Mouse (Mus musculus): ENCODE data around the gene Pde4d. TPM values are rescaled to one million over a fixed set of nuclear protein-coding genes. Genes with fewer than 3 reads are reported as not detected.

The Pde4d gene
- polyA plus RNA-seq, 1 experiment from 2014 or later, result 23.8 TPM

- Histone ChIP-seq H3K36me3 (no peaks in the 10 kb centered on the region), H3K27ac (replicated peaks) (peak overlapping the region; percentile 41; the same call in 1 of the 2 replicates)
- 58% methylated on average over 6 of the region's 6 CpGs for WGBS
These were observed 1191.8 kb downstream of the Pde4d start for GRCm38 (mm10) chr13:109641562-109641961.

GRCm38 (mm10) chr13:109643419-109643818 is 1193.7 kb downstream of the Pde4d start:
- Histone ChIP-seq H3K27me3 (replicated peaks) (no peaks in the 10 kb centered on the region), H3K9ac (no peak overlapping the region), H3K9me3 (no peaks in the 10 kb centered on the region), H3K27ac (replicated peaks) (no peak overlapping the region), H3K4me2 (no peak overlapping the region), H3K4me1 (peaks cover 86% of the 10 kb centered on the region), H3K36me3 (no peaks in the 10 kb centered on the region), H3K4me3 (no peak overlapping the region)
- ATAC-seq (ENCODE audit: extremely low read depth, insufficient number of reproducible peaks, low FRiP score, low TSS enrichment), result no peak
- WGBS, result 64% methylated on average over 3 of the region's 3 CpGs

More at GRCm38 (mm10) chr13:109641562-109641961, 1191.8 kb downstream of the Pde4d start:
- Histone ChIP-seq H3K4me3 (no peak overlapping the region), H3K4me1 (peaks cover 75% of the 10 kb centered on the region), H3K4me2 (no peak overlapping the region), H3K9me3 (no peaks in the 10 kb centered on the region), H3K27me3 (replicated peaks) (no peaks in the 10 kb centered on the region), H3K9ac (no peak overlapping the region)
- ATAC-seq (ENCODE audit: extremely low read depth, insufficient number of reproducible peaks, low FRiP score, low TSS enrichment), result no peak

- no peaks in the 10 kb centered on the region for H3K27me3 ChIP-seq (replicated peaks)
- H3K4me3 ChIP-seq, result no peak overlapping the region
- H3K4me1 ChIP-seq, result peaks cover 81% of the 10 kb centered on the region
- no peaks in the 10 kb centered on the region for H3K9me3 ChIP-seq
- no peaks in the 10 kb centered on the region for H3K36me3 ChIP-seq
- no peak overlapping the region for H3K9ac ChIP-seq
- no peak overlapping the region for H3K27ac ChIP-seq (replicated peaks)
- WGBS, result 32% methylated on average over 2 of the region's 2 CpGs
- ATAC-seq (ENCODE audit: extremely low read depth, insufficient number of reproducible peaks, low FRiP score, low TSS enrichment), result no peak
- H3K4me2 ChIP-seq, result no peak overlapping the region
These were observed 1194.3 kb downstream of the Pde4d start for GRCm38 (mm10) chr13:109644086-109644485.

GRCm38 (mm10) chr13:109645284-109645909 is 1195.6 kb downstream of the Pde4d start:
- Histone ChIP-seq H3K9ac (0 out of 2 replicates have a peak overlapping the region, but pooled peaks have one; percentile 25), H3K9me3 (no peaks in the 10 kb centered on the region), H3K4me1 (peaks cover 74% of the 10 kb centered on the region), H3K27me3 (replicated peaks) (no peaks in the 10 kb centered on the region), H3K4me3 (peak overlapping the region; percentile 13; the same call in 1 of the 2 replicates), H3K27ac (replicated peaks) (peak overlapping the region; percentile 40), H3K4me2 (peak overlapping the region; percentile 49), H3K36me3 (no peaks in the 10 kb centered on the region)
- 33% methylated on average over 10 of the region's 10 CpGs for WGBS
- ATAC-seq (ENCODE audit: extremely low read depth, insufficient number of reproducible peaks, low FRiP score, low TSS enrichment), result no peak

- Histone ChIP-seq H3K27ac (replicated peaks) (no peak overlapping the region), H3K4me2 (peak overlapping the region; percentile 49), H3K9ac (0 out of 2 replicates have a peak overlapping the region, but pooled peaks have one; percentile 25), H3K36me3 (no peaks in the 10 kb centered on the region), H3K9me3 (no peaks in the 10 kb centered on the region), H3K4me3 (peak overlapping the region; percentile 13; the same call in 1 of the 2 replicates), H3K27me3 (replicated peaks) (no peaks in the 10 kb centered on the region), H3K4me1 (peaks cover 78% of the 10 kb centered on the region)
- ATAC-seq (ENCODE audit: extremely low read depth, insufficient number of reproducible peaks, low FRiP score, low TSS enrichment), result no peak
- WGBS, result 68% methylated on average over 6 of the region's 6 CpGs
These were observed 1196.1 kb downstream of the Pde4d start for GRCm38 (mm10) chr13:109645910-109646284.

- Histone ChIP-seq H3K4me3 (no peak overlapping the region), H3K27ac (replicated peaks) (peak overlapping the region; percentile 50), H3K4me2 (no peak overlapping the region), H3K9ac (no peak overlapping the region), H3K27me3 (replicated peaks) (no peaks in the 10 kb centered on the region), H3K36me3 (no peaks in the 10 kb centered on the region), H3K9me3 (no peaks in the 10 kb centered on the region), H3K4me1 (peaks cover 78% of the 10 kb centered on the region)
- no peak for ATAC-seq (ENCODE audit: extremely low read depth, insufficient number of reproducible peaks, low FRiP score, low TSS enrichment)
- 51% methylated on average over 11 of the region's 11 CpGs for WGBS
These were observed 1197.0 kb downstream of the Pde4d start for GRCm38 (mm10) chr13:109646597-109647232.

- H3K4me3 ChIP-seq, result no peak overlapping the region
- H3K9me3 ChIP-seq, result no peaks in the 10 kb centered on the region
- WGBS, result 45% methylated on average over 7 of the region's 7 CpGs
- no peak for ATAC-seq (ENCODE audit: extremely low read depth, insufficient number of reproducible peaks, low FRiP score, low TSS enrichment)
- 0 out of 2 replicates have a peak overlapping the region, but pooled peaks have one; percentile 3 for H3K27ac ChIP-seq (replicated peaks)
- H3K4me2 ChIP-seq, result no peak overlapping the region
- no peak overlapping the region for H3K9ac ChIP-seq
- H3K27me3 ChIP-seq (replicated peaks), result no peaks in the 10 kb centered on the region
- H3K36me3 ChIP-seq, result no peaks in the 10 kb centered on the region
- H3K4me1 ChIP-seq, result peaks cover 78% of the 10 kb centered on the region
These were observed 1197.9 kb downstream of the Pde4d start for GRCm38 (mm10) chr13:109647479-109648199.

GRCm38 (mm10) chr13:109648311-109648710 is 1198.6 kb downstream of the Pde4d start:
- no peaks in the 10 kb centered on the region for H3K9me3 ChIP-seq
- H3K27ac ChIP-seq (replicated peaks), result no peak overlapping the region
- 76% methylated on average over 3 of the region's 3 CpGs for WGBS
- H3K4me3 ChIP-seq, result no peak overlapping the region
- no peak for ATAC-seq (ENCODE audit: extremely low read depth, insufficient number of reproducible peaks, low FRiP score, low TSS enrichment)
- H3K36me3 ChIP-seq, result no peaks in the 10 kb centered on the region
- H3K4me1 ChIP-seq, result peaks cover 78% of the 10 kb centered on the region
- H3K4me2 ChIP-seq, result no peak overlapping the region
- no peaks in the 10 kb centered on the region for H3K27me3 ChIP-seq (replicated peaks)
- no peak overlapping the region for H3K9ac ChIP-seq

GRCm38 (mm10) chr13:109651790-109652605 is 1202.2 kb downstream of the Pde4d start:
- ATAC-seq (ENCODE audit: extremely low read depth, insufficient number of reproducible peaks, low FRiP score, low TSS enrichment), result peak; percentile 78
- Histone ChIP-seq H3K9me3 (no peaks in the 10 kb centered on the region), H3K9ac (no peak overlapping the region), H3K27ac (replicated peaks) (peak overlapping the region; percentile 53), H3K36me3 (no peaks in the 10 kb centered on the region), H3K4me1 (peaks cover 45% of the 10 kb centered on the region), H3K4me2 (no peak overlapping the region), H3K4me3 (no peak overlapping the region), H3K27me3 (replicated peaks) (no peaks in the 10 kb centered on the region)
- WGBS, result 49% methylated on average over 10 of the region's 10 CpGs

GRCm38 (mm10) chr13:109652631-109653030 is 1202.9 kb downstream of the Pde4d start:
- Histone ChIP-seq H3K4me1 (peaks cover 43% of the 10 kb centered on the region), H3K4me3 (no peak overlapping the region), H3K9me3 (no peaks in the 10 kb centered on the region), H3K36me3 (no peaks in the 10 kb centered on the region), H3K9ac (no peak overlapping the region), H3K4me2 (no peak overlapping the region), H3K27me3 (replicated peaks) (no peaks in the 10 kb centered on the region), H3K27ac (replicated peaks) (peak overlapping the region; percentile 53)
- 64% methylated on average over 7 of the region's 7 CpGs for WGBS
- no peak for ATAC-seq (ENCODE audit: extremely low read depth, insufficient number of reproducible peaks, low FRiP score, low TSS enrichment)

- Histone ChIP-seq H3K4me2 (no peak overlapping the region), H3K9me3 (no peaks in the 10 kb centered on the region), H3K4me1 (peaks cover 50% of the 10 kb centered on the region), H3K4me3 (no peak overlapping the region), H3K9ac (no peak overlapping the region), H3K27me3 (replicated peaks) (no peaks in the 10 kb centered on the region), H3K36me3 (no peaks in the 10 kb centered on the region), H3K27ac (replicated peaks) (no peak overlapping the region)
- 72% methylated on average over 3 of the region's 3 CpGs for WGBS
- ATAC-seq (ENCODE audit: extremely low read depth, insufficient number of reproducible peaks, low FRiP score, low TSS enrichment), result no peak
These were observed 1205.6 kb downstream of the Pde4d start for GRCm38 (mm10) chr13:109655390-109655789.
